Mouse (Mus musculus) midbrain, embryonic 15.5 days (tissue): Measurements from ENCODE around the gene Chordc1. TPM values are rescaled to one million over a fixed set of nuclear protein-coding genes. Genes with fewer than 3 reads are reported as not detected.
"Not testable (repeated sequence)": the region's sequence is repeated elsewhere in the genome, so short reads cannot be mapped to it uniquely, and the experiment has no call there.

Experiments
- ATAC-seq: fragments of 200-750 bp; cut with Nextera tagmentation; replicated peaks from 2 replicates; pipeline ENCODE4 v1.8.0; 2017; ENCODE audit warnings: moderate TSS enrichment
- H3K27ac ChIP-seq: fragments of 300-500 bp; sonication (generic); 2 replicates; pipeline ENCODE4 v1.5.1; 2015; ENCODE audit warnings: mild to moderate bottlenecking, inconsistent platforms
- H3K27me3 ChIP-seq: fragments of 300-500 bp; sonication (generic); replicated peaks from 2 replicates; pipeline ENCODE4 v1.6.1; 2015; ENCODE audit warnings: inconsistent platforms
- H3K36me3 ChIP-seq: fragments of 300-500 bp; sonication (generic); replicated peaks from 2 replicates; pipeline ENCODE4 v1.6.1; 2015; ENCODE audit warnings: inconsistent platforms
- H3K4me1 ChIP-seq: fragments of 300-500 bp; sonication (generic); 2 replicates; pipeline ENCODE4 v1.6.1; 2015; ENCODE audit warnings: inconsistent platforms
- H3K4me2 ChIP-seq: fragments of 300-500 bp; sonication (generic); 2 replicates; pipeline ENCODE4 v1.6.1; 2015; ENCODE audit warnings: inconsistent platforms, mild to moderate bottlenecking, moderate library complexity
- H3K4me3 ChIP-seq: fragments of 300-500 bp; sonication (generic); 2 replicates; pipeline ENCODE4 v1.5.1; 2015; ENCODE audit warnings: mild to moderate bottlenecking, inconsistent platforms
- H3K9ac ChIP-seq: fragments of 300-500 bp; sonication (generic); 2 replicates; pipeline ENCODE4 v1.6.1; 2015; ENCODE audit warnings: mild to moderate bottlenecking, inconsistent platforms
- H3K9me3 ChIP-seq: fragments of 300-500 bp; sonication (generic); 2 replicates; pipeline ENCODE4 v1.6.1; 2016; ENCODE audit warnings: inconsistent platforms
- WGBS: fragments of 180-500 bp; shearing (Covaris S2); methylation state at CpG from one replicate; pipeline ENCODE4 v1.1.7; 2015; ENCODE audit warnings: mixed read lengths; 5-methylcytosine and 5-hydroxymethylcytosine counted together
- polyA plus RNA-seq: library from polyadenylated mRNA; unstranded; fragments of >200 nt; fragmentation: Nextera tagmentation; extraction: Ambion mirVana; gene quantifications from 2 replicates; pipeline ENCODE4 v1.2.1, GENCODE M21; 2015

Gene Chordc1
- 134 and 138 TPM in 2 replicates for polyA plus RNA-seq

DNA sequence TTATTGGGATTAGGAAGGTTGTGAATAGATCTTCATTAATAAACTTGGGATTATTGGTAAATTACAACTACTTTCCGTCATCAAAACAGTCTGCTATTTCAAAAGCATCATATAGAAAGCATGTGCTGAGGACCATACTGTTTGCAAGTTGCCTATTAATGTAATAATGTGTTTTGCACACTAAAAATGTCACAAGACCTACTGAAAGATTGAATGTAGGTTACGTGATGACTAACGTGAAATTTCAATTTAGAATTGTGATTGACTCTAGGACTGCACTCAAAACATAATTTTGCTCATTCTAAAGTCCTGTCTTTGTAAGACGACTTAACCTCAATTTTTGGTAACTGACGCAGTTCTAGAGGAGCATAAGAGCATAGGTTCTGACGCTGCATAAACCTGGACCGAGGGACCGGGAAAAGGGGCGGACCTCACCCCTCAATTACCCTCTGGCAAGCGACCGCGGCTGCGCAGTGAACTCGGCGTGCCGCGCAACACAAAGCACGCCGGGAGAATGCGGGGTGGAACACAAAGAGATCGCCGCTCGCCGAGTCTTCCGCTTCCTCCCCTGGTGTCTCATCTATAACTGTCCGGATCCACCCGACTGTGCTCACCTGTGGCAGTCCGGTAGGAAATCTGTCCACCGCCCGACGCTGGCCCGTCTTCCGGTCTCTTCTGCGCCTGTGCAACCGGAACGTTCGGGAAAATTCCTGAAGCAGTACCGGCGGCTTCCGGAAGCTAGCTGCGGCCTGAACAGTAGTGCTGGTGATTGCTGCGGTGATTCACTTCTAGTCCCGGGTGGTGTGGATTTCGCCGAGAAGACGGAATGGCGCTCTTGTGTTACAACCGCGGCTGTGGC, at the start of gene Chordc1:
Gene Chordc1, plus strand, starts transcription at position 555 of the 859 bp plus-strand sequence.
- peak; percentile 99 for ATAC-seq
- Histone ChIP-seq H3K36me3 (0 out of 2 replicates have a peak, but pooled peaks cover 2% of the 10 kb centered on the region), H3K27me3 (no peaks in the 10 kb centered on the region), H3K4me2 (peak within 1 kb of the TSS; percentile 82), H3K9ac (peak within 1 kb of the TSS; percentile 88), H3K4me3 (peak within 1 kb of the TSS; percentile 83), H3K27ac (peak within 1 kb of the TSS; percentile 84), H3K9me3 (no peaks in the 10 kb centered on the region), H3K4me1 (peaks cover 18% of the 10 kb centered on the region)
- 4% methylated on average over 49 of the region's 49 CpGs for WGBS

DNA sequence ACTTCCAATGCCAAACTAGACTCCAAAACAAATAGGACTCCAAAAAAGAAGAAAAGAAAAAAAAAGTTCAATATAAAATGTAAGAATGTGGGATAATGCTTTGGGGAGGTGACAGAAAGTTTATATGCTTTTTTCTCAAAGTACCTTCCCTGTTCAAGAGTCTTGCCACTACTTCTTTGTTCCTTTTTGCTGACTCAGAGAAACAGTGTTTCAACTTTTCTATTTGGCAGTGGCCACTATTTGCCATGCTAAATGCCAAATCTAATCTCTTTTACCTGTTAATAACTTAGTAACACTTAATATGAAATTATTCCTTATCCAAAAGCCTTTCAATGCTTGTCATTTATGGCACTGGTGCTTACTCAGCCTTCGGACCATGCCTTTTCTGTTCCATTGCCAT, 16.0 kb upstream of the Chordc1 start:
- 85% methylated on average over 1 of the region's 1 CpGs for WGBS
- no peaks in the 10 kb centered on the region for H3K4me1 ChIP-seq
- H3K27me3 ChIP-seq, result no peaks in the 10 kb centered on the region
- no peak for ATAC-seq
- no peaks in the 10 kb centered on the region for H3K36me3 ChIP-seq
- no peak overlapping the region for H3K27ac ChIP-seq
- H3K4me3 ChIP-seq, result no peak overlapping the region
- no peak overlapping the region for H3K4me2 ChIP-seq
- no peak overlapping the region for H3K9ac ChIP-seq
- H3K9me3 ChIP-seq, result no peaks in the 10 kb centered on the region

DNA sequence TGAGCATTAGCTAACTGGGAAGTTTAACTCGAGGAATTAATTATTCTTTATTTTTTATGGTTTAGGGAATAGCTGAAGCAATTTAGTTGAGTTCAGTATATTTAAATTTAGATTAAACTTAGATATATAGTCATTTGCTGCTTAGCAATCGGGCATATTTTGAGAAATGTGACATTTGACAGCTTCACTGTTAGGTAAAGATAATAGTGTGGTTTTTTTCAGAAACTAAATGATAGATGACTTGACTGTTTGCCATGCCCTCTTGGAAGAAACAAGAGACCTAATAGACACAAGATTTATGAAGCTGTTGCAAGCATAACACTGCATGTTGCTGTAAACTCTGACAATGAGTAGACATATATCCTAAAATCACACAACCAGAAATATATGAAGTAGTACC, 15.1 kb upstream of the Chordc1 start:
- Histone ChIP-seq H3K4me1 (no peaks in the 10 kb centered on the region), H3K36me3 (no peaks in the 10 kb centered on the region), H3K4me3 (no peak overlapping the region), H3K9ac (no peak overlapping the region), H3K4me2 (no peak overlapping the region), H3K9me3 (no peaks in the 10 kb centered on the region), H3K27me3 (no peaks in the 10 kb centered on the region), H3K27ac (no peak overlapping the region)
- WGBS, result 72% methylated on average over 2 of the region's 2 CpGs
- no peak for ATAC-seq

DNA sequence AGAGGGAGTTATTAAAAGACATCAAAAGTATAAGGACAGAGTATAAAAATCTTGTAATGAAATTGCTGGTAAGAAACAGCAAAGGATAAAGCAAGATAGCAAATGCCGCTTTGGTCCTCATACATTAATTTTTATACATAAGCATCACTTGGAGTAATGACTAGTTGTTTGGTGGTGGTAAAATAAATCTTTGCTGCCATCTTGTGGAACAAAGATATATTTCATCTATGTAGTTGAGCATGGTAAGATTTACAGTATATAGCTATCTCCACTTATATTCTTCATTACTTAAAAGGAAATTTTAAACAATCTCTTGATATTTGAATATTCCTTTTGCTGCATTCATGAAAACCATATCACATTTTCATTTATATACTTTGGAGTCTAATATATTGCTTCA, 14.4 kb upstream of the Chordc1 start:
- Histone ChIP-seq H3K36me3 (no peaks in the 10 kb centered on the region), H3K4me1 (no peaks in the 10 kb centered on the region), H3K4me2 (no peak overlapping the region), H3K4me3 (no peak overlapping the region), H3K9me3 (no peaks in the 10 kb centered on the region), H3K27me3 (no peaks in the 10 kb centered on the region), H3K9ac (no peak overlapping the region), H3K27ac (no peak overlapping the region)
- peak; percentile 90 for ATAC-seq
- 44% methylated on average over 1 of the region's 1 CpGs for WGBS

DNA sequence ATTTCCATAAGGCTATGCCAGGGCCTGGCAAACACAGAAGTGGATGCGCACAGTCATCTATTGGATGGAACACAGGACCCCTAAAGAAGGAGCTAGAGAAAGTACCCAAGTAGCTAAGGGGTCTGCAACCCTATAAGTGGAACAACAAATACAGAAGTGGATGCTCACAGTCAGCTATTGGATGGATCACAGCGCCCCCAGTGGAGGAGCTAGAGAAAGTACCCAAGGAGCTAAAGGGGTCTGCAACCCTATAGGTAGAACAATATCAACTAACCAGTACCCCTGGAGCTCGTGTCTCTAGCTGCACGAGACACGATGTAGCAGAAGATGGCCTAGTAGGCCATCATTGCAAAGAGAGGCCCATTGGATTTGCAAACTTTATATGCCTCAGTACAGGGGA, 13.2 kb upstream of the Chordc1 start:
- H3K27ac ChIP-seq, H3K4me2 ChIP-seq, H3K27me3 ChIP-seq, H3K9me3 ChIP-seq, H3K4me3 ChIP-seq, H3K4me1 ChIP-seq, H3K9ac ChIP-seq, H3K36me3 ChIP-seq, ATAC-seq: not testable (repeated sequence)
- 30% methylated on average over 5 of the region's 5 CpGs for WGBS

DNA sequence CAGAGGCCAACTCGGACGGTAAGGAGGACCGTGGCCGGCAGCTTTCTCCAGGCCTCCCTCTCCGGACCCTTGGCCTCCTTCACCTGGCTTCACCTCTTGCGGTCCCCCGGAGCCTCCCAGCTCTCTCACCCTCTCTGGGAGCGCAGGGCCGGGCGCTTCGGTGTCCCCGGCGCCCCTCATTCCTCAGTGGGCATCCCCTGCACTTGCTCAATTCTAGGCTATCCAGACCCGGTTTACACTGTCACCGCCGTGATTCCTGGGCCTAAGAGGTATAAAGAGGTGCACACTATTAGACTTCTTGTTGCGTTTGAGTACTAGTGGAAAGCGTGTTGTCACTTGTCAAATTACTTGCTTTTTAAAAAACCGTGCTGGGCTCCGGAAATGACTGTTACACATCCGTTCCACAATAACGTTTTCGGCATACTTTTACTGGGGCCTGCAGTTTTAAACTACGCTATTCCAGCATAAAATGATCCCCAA, 558 bp downstream of the Chordc1 start:
- Histone ChIP-seq H3K4me3 (peak overlapping the region; percentile 83), H3K9ac (peak overlapping the region; percentile 88), H3K9me3 (no peaks in the 10 kb centered on the region), H3K36me3 (0 out of 2 replicates have a peak, but pooled peaks cover 6% of the 10 kb centered on the region), H3K27me3 (no peaks in the 10 kb centered on the region), H3K4me2 (peak overlapping the region; percentile 82), H3K27ac (peak overlapping the region; percentile 84), H3K4me1 (peaks cover 18% of the 10 kb centered on the region)
- peak; percentile 82; the same call in 1 of the 2 replicates for ATAC-seq
- WGBS, result 2% methylated on average over 24 of the region's 24 CpGs

DNA sequence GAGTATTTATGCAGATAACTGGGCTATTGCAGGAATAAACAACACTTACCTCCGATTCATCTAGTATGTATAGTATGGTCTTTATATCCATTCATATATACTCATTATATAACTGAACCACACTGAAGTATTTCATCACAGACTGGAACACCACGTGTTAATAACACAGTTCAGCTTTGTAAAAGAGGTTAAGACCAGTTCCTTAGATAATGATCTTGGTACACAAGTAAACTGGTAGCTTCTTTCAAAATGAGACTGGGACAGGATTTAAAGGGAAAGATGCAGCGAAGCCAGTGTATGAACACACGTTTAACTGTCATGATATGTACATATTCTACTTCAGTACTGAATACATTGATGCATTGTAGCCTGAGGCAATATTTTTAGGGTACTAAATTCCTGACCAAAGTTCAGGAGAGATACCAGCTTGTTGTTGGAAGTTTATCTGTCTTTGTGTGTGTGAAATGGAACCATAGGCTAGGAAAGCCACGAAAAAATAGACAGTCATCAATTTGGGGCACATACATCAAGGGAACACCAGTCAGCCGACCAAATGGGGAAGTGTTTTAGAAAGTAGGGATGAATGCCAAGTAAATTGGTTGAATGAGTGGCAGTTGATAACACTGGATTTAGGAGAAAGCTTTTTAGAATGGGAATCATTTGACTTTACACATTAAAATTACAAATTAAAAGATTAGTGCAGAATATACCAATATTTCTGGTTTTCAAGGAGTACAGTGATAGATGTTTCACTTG, 1.3 kb downstream of the Chordc1 start:
- Histone ChIP-seq H3K27me3 (no peaks in the 10 kb centered on the region), H3K27ac (no peak overlapping the region), H3K9me3 (no peaks in the 10 kb centered on the region), H3K4me1 (peaks cover 18% of the 10 kb centered on the region), H3K36me3 (0 out of 2 replicates have a peak, but pooled peaks cover 6% of the 10 kb centered on the region), H3K9ac (peak overlapping the region; percentile 88), H3K4me2 (peak overlapping the region; percentile 82), H3K4me3 (peak overlapping the region; percentile 83)
- 48% methylated on average over 6 of the region's 6 CpGs for WGBS
- no peak for ATAC-seq

DNA sequence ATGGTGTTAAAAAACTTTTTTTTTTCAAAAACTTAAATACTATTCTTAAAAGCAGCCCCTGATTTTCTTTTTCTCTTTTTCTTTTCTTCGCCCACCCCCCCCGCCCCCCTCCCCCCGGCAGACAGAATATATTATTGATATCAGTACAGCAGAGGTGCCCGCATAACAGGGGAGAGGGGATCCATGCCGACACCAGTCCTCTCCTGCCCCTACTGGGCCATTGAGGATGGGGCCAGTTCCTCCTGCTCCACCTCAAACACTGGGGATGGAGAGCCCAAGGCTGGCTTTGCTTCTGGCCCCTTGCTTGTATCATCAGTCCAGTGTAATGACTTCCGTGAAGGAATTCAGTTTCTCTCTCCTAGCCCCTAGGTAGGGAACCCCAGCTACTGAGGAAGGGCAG, 6.4 kb downstream of the Chordc1 start:
- Histone ChIP-seq H3K9ac (no peak overlapping the region), H3K36me3 (peaks cover 18% of the 10 kb centered on the region; the same call in 1 of the 2 replicates), H3K27me3 (no peaks in the 10 kb centered on the region), H3K4me1 (peaks cover 12% of the 10 kb centered on the region), H3K9me3 (no peaks in the 10 kb centered on the region), H3K4me3 (no peak overlapping the region), H3K4me2 (no peak overlapping the region), H3K27ac (no peak overlapping the region)
- ATAC-seq, result peak; percentile 66
- WGBS, result 93% methylated on average over 6 of the region's 6 CpGs

DNA sequence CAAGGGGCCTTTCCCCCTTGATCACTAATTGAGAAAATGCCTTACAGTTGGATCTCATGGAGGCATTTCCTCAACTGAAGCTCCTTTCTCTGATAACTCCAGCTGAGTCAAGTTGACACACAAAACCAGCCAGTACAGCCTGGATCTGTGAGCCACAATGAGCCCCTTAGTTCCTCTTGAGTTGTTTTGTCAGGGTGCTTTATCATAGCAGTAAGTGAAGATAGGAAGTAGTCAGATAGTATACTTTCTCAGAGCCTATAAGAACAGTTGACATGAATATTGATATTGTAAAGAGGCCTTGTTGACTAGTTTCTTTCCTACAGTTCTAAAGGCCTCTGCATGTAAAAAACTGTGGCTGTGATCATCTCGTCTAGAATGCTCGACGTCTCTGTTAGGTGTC, 28.1 kb downstream of the Chordc1 start:
- H3K9ac ChIP-seq, result no peak overlapping the region
- H3K27me3 ChIP-seq, result no peaks in the 10 kb centered on the region
- ATAC-seq, result no peak
- H3K27ac ChIP-seq, result no peak overlapping the region
- WGBS, result 94% methylated on average over 3 of the region's 3 CpGs
- no peaks in the 10 kb centered on the region for H3K36me3 ChIP-seq
- no peak overlapping the region for H3K4me3 ChIP-seq
- H3K4me1 ChIP-seq, result no peaks in the 10 kb centered on the region
- no peak overlapping the region for H3K4me2 ChIP-seq
- no peaks in the 10 kb centered on the region for H3K9me3 ChIP-seq

Other genes starting within 250 kb of the Chordc1 start
- gene Naalad2, start 110.9 kb downstream of the Chordc1 start, polyA plus RNA-seq, result 1.7 and 1.9 TPM in 2 replicates
- not detected in 2 replicates for gene Ubtfl1, start 112.3 kb downstream of the Chordc1 start, polyA plus RNA-seq
- 0.10 and 0.13 TPM in 2 replicates for gene Mbd3l2, start 138.5 kb downstream of the Chordc1 start, polyA plus RNA-seq
- 45.4 and 54.8 TPM in 2 replicates for gene Zfp558, start 186.1 kb downstream of the Chordc1 start, polyA plus RNA-seq
- gene Mbd3l1, start 186.2 kb downstream of the Chordc1 start, polyA plus RNA-seq, result not detected in 2 replicates